Mouse (Mus musculus) liver, embryonic 16.5 days (tissue): ENCODE data around the gene Zbtb16. TPM values are rescaled to one million over a fixed set of nuclear protein-coding genes. Genes with fewer than 3 reads are reported as not detected.

ENCODE experiments used
- ATAC-seq: fragments of 200-750 bp; cut with Nextera tagmentation; 2 replicates; pipeline ENCODE4 v1.8.0; 2017; ENCODE audit warnings: low read depth, mild to moderate bottlenecking, moderate number of reproducible peaks, moderate library complexity
- H3K27ac ChIP-seq: fragments of 300-500 bp; sonication (generic); 2 replicates; pipeline ENCODE4 v1.5.1; 2014; ENCODE audit warnings: mild to moderate bottlenecking, low read length
- H3K27me3 ChIP-seq: fragments of 300-500 bp; sonication (generic); 2 replicates; pipeline ENCODE4 v1.6.1; 2014; ENCODE audit warnings: low read depth, low read length, mixed read lengths; ENCODE audit not compliant: control insufficient read depth, insufficient read depth
- H3K36me3 ChIP-seq: fragments of 300-500 bp; sonication (generic); 2 replicates; pipeline ENCODE4 v1.6.1; 2014; ENCODE audit warnings: mild to moderate bottlenecking; ENCODE audit not compliant: control insufficient read depth, insufficient read depth
- H3K4me1 ChIP-seq: fragments of 300-500 bp; sonication (generic); 2 replicates; pipeline ENCODE4 v1.6.1; 2014; ENCODE audit warnings: low read depth, low read length, mixed read lengths; ENCODE audit not compliant: control insufficient read depth
- H3K4me2 ChIP-seq: fragments of 300-500 bp; sonication (generic); 2 replicates; pipeline ENCODE4 v1.6.1; 2014; ENCODE audit warnings: low read depth, low read length, mixed read lengths
- H3K4me3 ChIP-seq: fragments of 300-500 bp; sonication (generic); 2 replicates; pipeline ENCODE4 v1.5.1; 2014; ENCODE audit warnings: low read depth, mild to moderate bottlenecking, low read length
- H3K9ac ChIP-seq: fragments of 300-500 bp; sonication (generic); 2 replicates; pipeline ENCODE4 v1.6.1; 2014; ENCODE audit warnings: low read depth, low read length
- H3K9me3 ChIP-seq: fragments of 300-500 bp; sonication (generic); replicated peaks from 2 replicates; pipeline ENCODE4 v1.6.1; 2016; ENCODE audit warnings: low read length; ENCODE audit not compliant: control insufficient read depth
- WGBS: fragments of 180-500 bp; shearing (Covaris S2); extraction: QIAGEN DNeasy Blood & Tissue Kit; methylation state at CpG from one replicate; pipeline ENCODE4 v1.1.7; 2014; ENCODE audit not compliant: insufficient replicate concordance; 5-methylcytosine and 5-hydroxymethylcytosine counted together
- polyA plus RNA-seq: library from polyadenylated mRNA; unstranded; fragments of >200 nt; fragmentation: Nextera tagmentation; extraction: Ambion mirVana; gene quantifications from 2 replicates; pipeline ENCODE4 v1.2.1, GENCODE M21; 2015

Gene Zbtb16
- polyA plus RNA-seq, 1 experiment from 2014 or later, result 1.1 TPM

GRCm38 (mm10) chr9:48645648-48646126 lies 190.3 kb downstream of the Zbtb16 start:
- Histone ChIP-seq H3K27ac (no peak overlapping the region), H3K9me3 (peaks cover 5% of the 10 kb centered on the region; the same call in 1 of the 2 replicates), H3K4me3 (no peak overlapping the region), H3K4me1 (peaks cover 13% of the 10 kb centered on the region), H3K9ac (no peak overlapping the region), H3K27me3 (peaks cover 9% of the 10 kb centered on the region), H3K36me3 (no peaks in the 10 kb centered on the region), H3K4me2 (no peak overlapping the region)
- WGBS, result 36% methylated on average over 4 of the region's 4 CpGs
- no peak for ATAC-seq

DNA sequence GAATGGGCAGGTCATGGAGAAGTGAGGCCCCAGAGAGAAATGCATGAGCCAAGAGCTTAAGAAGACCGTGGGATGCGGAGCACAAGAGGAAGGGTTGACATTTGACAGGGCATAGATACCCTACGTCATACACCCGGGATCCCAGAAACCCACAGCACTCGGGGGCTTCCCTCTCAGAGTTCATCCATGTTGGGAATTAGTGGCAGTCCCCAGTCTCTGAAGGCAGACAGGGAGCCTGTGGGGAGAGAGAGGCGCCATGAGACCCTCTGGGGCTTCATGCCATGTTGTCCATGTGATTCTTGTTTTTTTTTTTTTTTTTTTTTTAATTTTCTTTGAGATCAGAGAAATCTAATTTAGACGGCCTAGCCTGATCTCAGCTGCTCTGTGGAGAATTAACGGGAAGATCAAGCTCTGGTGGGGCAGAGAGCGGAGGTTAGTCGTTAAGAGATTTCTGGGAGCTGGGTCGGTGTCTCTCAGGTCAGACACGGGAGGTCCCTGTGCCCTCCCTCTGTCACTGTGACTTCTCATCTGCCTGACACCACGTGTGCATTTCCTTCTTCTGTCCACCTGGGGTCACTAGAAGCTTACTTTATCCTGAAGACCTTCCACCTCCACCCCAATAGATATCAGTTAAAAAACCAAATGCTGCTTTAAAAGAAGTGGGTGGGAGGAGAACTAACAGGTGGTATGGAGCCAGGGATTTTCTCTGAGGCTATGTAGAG lies 190.9 kb downstream of the Zbtb16 start:
- ATAC-seq, result no peak
- WGBS, result 36% methylated on average over 13 of the region's 13 CpGs
- H3K27ac ChIP-seq, result no peak overlapping the region
- H3K36me3 ChIP-seq, result no peaks in the 10 kb centered on the region
- no peak overlapping the region for H3K4me2 ChIP-seq
- H3K4me1 ChIP-seq, result peaks cover 11% of the 10 kb centered on the region
- H3K9me3 ChIP-seq, result peaks cover 5% of the 10 kb centered on the region; the same call in 1 of the 2 replicates
- H3K27me3 ChIP-seq, result peaks cover 9% of the 10 kb centered on the region
- no peak overlapping the region for H3K9ac ChIP-seq
- no peak overlapping the region for H3K4me3 ChIP-seq

DNA sequence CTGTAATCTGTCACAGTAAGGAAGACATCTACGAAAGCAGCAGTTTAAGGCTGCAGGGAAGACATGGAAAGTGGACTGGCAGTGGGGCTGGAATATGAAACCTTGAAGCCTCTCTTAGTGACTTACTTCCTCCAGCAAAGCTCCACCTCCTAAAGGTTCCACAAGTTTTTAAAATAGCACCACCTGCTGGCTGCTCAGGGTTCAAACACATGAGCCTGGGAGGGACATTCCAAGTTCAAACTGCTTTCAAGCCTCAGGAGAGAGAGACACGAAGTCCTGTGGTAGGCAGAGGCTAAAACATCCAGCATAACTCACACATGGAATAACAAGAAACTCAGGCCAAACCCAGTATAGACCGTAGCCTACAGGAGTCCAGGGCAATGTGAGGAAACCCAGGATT lies 191.6 kb downstream of the Zbtb16 start:
- no peaks in the 10 kb centered on the region for H3K36me3 ChIP-seq
- peaks cover 5% of the 10 kb centered on the region; the same call in 1 of the 2 replicates for H3K9me3 ChIP-seq
- H3K4me3 ChIP-seq, result no peak overlapping the region
- 58% methylated on average over 3 of the region's 3 CpGs for WGBS
- no peak overlapping the region for H3K4me2 ChIP-seq
- peaks cover 9% of the 10 kb centered on the region for H3K27me3 ChIP-seq
- H3K4me1 ChIP-seq, result peaks cover 5% of the 10 kb centered on the region
- ATAC-seq, result no peak
- no peak overlapping the region for H3K27ac ChIP-seq
- H3K9ac ChIP-seq, result no peak overlapping the region

- no peak overlapping the region for H3K9ac ChIP-seq
- H3K27ac ChIP-seq, result no peak overlapping the region
- ATAC-seq, result no peak
- no peaks in the 10 kb centered on the region; the same call in 1 of the 2 replicates for H3K27me3 ChIP-seq
- no peaks in the 10 kb centered on the region for H3K4me1 ChIP-seq
- no peaks in the 10 kb centered on the region for H3K36me3 ChIP-seq
- WGBS, result 71% methylated on average over 8 of the region's 8 CpGs
- no peak overlapping the region for H3K4me2 ChIP-seq
- no peak overlapping the region for H3K4me3 ChIP-seq
- peaks cover 5% of the 10 kb centered on the region; the same call in 1 of the 2 replicates for H3K9me3 ChIP-seq
Measured at GRCm38 (mm10) chr9:48641636-48642035, 194.4 kb downstream of the Zbtb16 start.

GRCm38 (mm10) chr9:48640881-48641280 lies 195.1 kb downstream of the Zbtb16 start:
- no peaks in the 10 kb centered on the region; the same call in 1 of the 2 replicates for H3K27me3 ChIP-seq
- 67% methylated on average over 8 of the region's 8 CpGs for WGBS
- no peak overlapping the region for H3K4me3 ChIP-seq
- H3K9ac ChIP-seq, result no peak overlapping the region
- no peak overlapping the region for H3K27ac ChIP-seq
- peaks cover 5% of the 10 kb centered on the region; the same call in 1 of the 2 replicates for H3K9me3 ChIP-seq
- ATAC-seq, result no peak
- no peak overlapping the region for H3K4me2 ChIP-seq
- H3K4me1 ChIP-seq, result no peaks in the 10 kb centered on the region
- no peaks in the 10 kb centered on the region for H3K36me3 ChIP-seq

DNA sequence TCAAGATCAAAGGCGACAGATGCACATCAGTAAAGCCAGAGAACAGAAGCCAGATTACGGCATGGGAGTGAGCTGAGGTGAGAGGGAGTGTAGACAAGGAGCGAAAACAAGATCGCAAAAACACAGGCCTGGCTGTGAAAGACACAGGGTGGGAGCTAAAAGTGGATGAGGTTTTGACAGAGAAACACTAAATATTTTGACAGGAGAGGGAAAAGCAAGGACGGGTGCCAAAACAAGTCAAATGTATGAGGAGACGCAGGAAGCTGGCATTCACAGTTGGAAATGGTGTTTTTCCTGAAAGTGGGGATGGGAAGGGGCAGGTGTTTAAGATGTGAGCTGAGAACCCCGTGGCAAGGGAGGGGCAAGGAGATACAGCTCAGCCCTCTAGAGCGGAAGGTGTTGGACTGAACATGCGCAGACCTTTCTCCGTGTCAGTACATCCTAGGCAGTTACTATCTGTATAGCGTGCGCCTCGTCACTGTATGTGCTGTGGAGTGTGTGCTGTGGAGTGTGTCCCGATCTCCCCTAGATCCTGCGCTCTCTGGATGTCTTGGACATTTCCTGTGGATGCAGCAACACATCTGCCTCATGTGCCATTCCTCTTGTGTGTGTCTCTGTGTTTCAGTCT lies 197.7 kb downstream of the Zbtb16 start:
- Histone ChIP-seq H3K4me2 (no peak overlapping the region), H3K4me3 (no peak overlapping the region), H3K36me3 (no peaks in the 10 kb centered on the region), H3K9ac (no peak overlapping the region), H3K27me3 (no peaks in the 10 kb centered on the region; the same call in 1 of the 2 replicates), H3K4me1 (no peaks in the 10 kb centered on the region), H3K9me3 (no peaks in the 10 kb centered on the region), H3K27ac (no peak overlapping the region)
- no peak for ATAC-seq
- WGBS, result 52% methylated on average over 15 of the region's 15 CpGs

DNA sequence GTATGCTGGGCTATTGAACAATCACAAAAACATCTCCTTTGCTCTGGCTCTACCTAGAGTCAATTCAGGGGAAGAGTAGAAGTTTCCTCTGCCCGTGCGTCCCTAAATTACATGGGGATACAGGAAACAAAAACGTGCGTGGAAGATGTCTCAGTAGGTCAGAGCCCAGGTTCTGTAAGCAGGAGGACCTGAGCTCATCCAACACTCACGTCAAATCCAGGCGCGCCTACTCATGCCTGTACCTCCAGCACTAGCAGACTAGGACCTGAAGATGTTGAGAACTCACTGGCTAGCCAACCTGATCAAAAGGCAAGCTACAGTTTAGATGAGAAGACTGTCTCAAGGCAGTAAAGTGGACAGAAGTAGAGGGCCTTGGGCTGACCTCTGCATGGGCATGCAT lies 198.9 kb downstream of the Zbtb16 start:
- Histone ChIP-seq H3K4me3 (no peak overlapping the region), H3K27me3 (no peaks in the 10 kb centered on the region; the same call in 1 of the 2 replicates), H3K9me3 (no peaks in the 10 kb centered on the region), H3K27ac (no peak overlapping the region), H3K9ac (no peak overlapping the region), H3K4me1 (no peaks in the 10 kb centered on the region), H3K4me2 (no peak overlapping the region), H3K36me3 (no peaks in the 10 kb centered on the region)
- ATAC-seq, result no peak
- whole genome bisulfite sequencing, result 68% methylated on average over 7 of the region's 7 CpGs

- Histone ChIP-seq H3K36me3 (no peaks in the 10 kb centered on the region), H3K27ac (no peak overlapping the region), H3K9me3 (no peaks in the 10 kb centered on the region), H3K4me2 (no peak overlapping the region), H3K27me3 (no peaks in the 10 kb centered on the region; the same call in 1 of the 2 replicates), H3K4me1 (no peaks in the 10 kb centered on the region), H3K4me3 (no peak overlapping the region), H3K9ac (no peak overlapping the region)
- ATAC-seq, result no peak
- WGBS, result 27% methylated on average over 18 of the region's 18 CpGs
Measured at GRCm38 (mm10) chr9:48635576-48636350, 200.3 kb downstream of the Zbtb16 start.
